Mouse (Mus musculus): ENCODE results near the gene a. TPM values are rescaled to one million over a fixed set of nuclear protein-coding genes. Genes with fewer than 3 reads are reported as not detected.

a gene
- total and polyA plus RNA-seq, 3 experiments, result 0.44 TPM; not detected in 2

GRCm38 (mm10) chr2:154807689-154808088 is 16.5 kb downstream of the a start:
- Histone ChIP-seq H3K9me3 (replicated peaks) (no peaks in the 10 kb centered on the region), H3K27me3 (ENCODE audit: insufficient read depth, low read length) (no peaks in the 10 kb centered on the region), H3K36me3 (replicated peaks) (peaks cover 30% of the 10 kb centered on the region), H3K4me1 (ENCODE audit: insufficient read depth, low read depth, low read length) (peaks cover 17% of the 10 kb centered on the region), H3K4me3 (ENCODE audit: low read depth, low read length) (no peak overlapping the region)
- DNase-seq (ENCODE audit: low spot score) (no peak), ATAC-seq (ENCODE audit: extremely low read depth, insufficient number of reproducible peaks, low FRiP score, poor library complexity, severe bottlenecking) (no peak)
- no peak for TF ChIP-seq GATA1 (IDR thresholded peaks at IDR 0.05; ENCODE audit: borderline replicate concordance, low read length)
- TF ChIP-seq CTCF (IDR thresholded peaks at IDR 0.05; ENCODE audit: low read depth, low read length), result no peak
- TF ChIP-seq TAL1 (conservative IDR thresholded peaks at IDR 0.05; ENCODE audit: low read depth, low read length), result no peak
- no peak for TF ChIP-seq GATA2 (IDR thresholded peaks at IDR 0.05; ENCODE audit: borderline replicate concordance, low read depth, low read length)
- no peak for TF ChIP-seq POLR2AphosphoS5 (IDR thresholded peaks at IDR 0.05; ENCODE audit: insufficient replicate concordance, low read depth, low read length)

- no peak for TF ChIP-seq GATA1 (IDR thresholded peaks at IDR 0.05; ENCODE audit: borderline replicate concordance, low read length)
- no peak for TF ChIP-seq CTCF (IDR thresholded peaks at IDR 0.05; ENCODE audit: low read depth, low read length)
- TF ChIP-seq POLR2AphosphoS5 (IDR thresholded peaks at IDR 0.05; ENCODE audit: insufficient replicate concordance, low read depth, low read length), result no peak
- no peak for TF ChIP-seq GATA2 (IDR thresholded peaks at IDR 0.05; ENCODE audit: borderline replicate concordance, low read depth, low read length)
- TF ChIP-seq TAL1 (conservative IDR thresholded peaks at IDR 0.05; ENCODE audit: low read depth, low read length), result no peak
- peaks cover 9% of the 10 kb centered on the region for H3K4me1 ChIP-seq (ENCODE audit: insufficient read depth, low read depth, low read length)
Observed at GRCm38 (mm10) chr2:154809107-154809762, 18.0 kb downstream of the a start.

GRCm38 (mm10) chr2:154810821-154811220 is 19.6 kb downstream of the a start:
- Histone ChIP-seq H3K4me1 (ENCODE audit: insufficient read depth, low read depth, low read length) (peaks cover 14% of the 10 kb centered on the region), H3K9me3 (replicated peaks) (no peaks in the 10 kb centered on the region), H3K36me3 (replicated peaks) (peaks cover 37% of the 10 kb centered on the region), H3K27me3 (ENCODE audit: insufficient read depth, low read length) (no peaks in the 10 kb centered on the region), H3K4me3 (ENCODE audit: low read depth, low read length) (no peak overlapping the region)
- TF ChIP-seq CTCF (IDR thresholded peaks at IDR 0.05; ENCODE audit: low read depth, low read length), result no peak
- no peak for TF ChIP-seq GATA2 (IDR thresholded peaks at IDR 0.05; ENCODE audit: borderline replicate concordance, low read depth, low read length)
- no peak for TF ChIP-seq GATA1 (IDR thresholded peaks at IDR 0.05; ENCODE audit: borderline replicate concordance, low read length)
- TF ChIP-seq TAL1 (conservative IDR thresholded peaks at IDR 0.05; ENCODE audit: low read depth, low read length), result no peak
- TF ChIP-seq POLR2AphosphoS5 (IDR thresholded peaks at IDR 0.05; ENCODE audit: insufficient replicate concordance, low read depth, low read length), result no peak
- no peak for ATAC-seq (ENCODE audit: extremely low read depth, insufficient number of reproducible peaks, low FRiP score, poor library complexity, severe bottlenecking)
- no peak for DNase-seq (ENCODE audit: low spot score)

More at GRCm38 (mm10) chr2:154809107-154809762, 18.0 kb downstream of the a start:
- Histone ChIP-seq H3K9me3 (replicated peaks) (no peaks in the 10 kb centered on the region), H3K4me3 (ENCODE audit: low read depth, low read length) (no peak overlapping the region), H3K36me3 (replicated peaks) (peaks cover 32% of the 10 kb centered on the region), H3K27me3 (ENCODE audit: insufficient read depth, low read length) (no peaks in the 10 kb centered on the region)
- DNase-seq (ENCODE audit: low spot score), result no peak
- ATAC-seq (ENCODE audit: extremely low read depth, insufficient number of reproducible peaks, low FRiP score, poor library complexity, severe bottlenecking), result no peak

- H3K27me3 ChIP-seq (ENCODE audit: insufficient read depth, low read length), result no peaks in the 10 kb centered on the region
- no peak for DNase-seq (ENCODE audit: low spot score)
- no peaks in the 10 kb centered on the region for H3K9me3 ChIP-seq (replicated peaks)
- TF ChIP-seq TAL1 (conservative IDR thresholded peaks at IDR 0.05; ENCODE audit: low read depth, low read length), result no peak
- no peak for TF ChIP-seq CTCF (IDR thresholded peaks at IDR 0.05; ENCODE audit: low read depth, low read length)
- no peak for TF ChIP-seq POLR2AphosphoS5 (IDR thresholded peaks at IDR 0.05; ENCODE audit: insufficient replicate concordance, low read depth, low read length)
- no peak for TF ChIP-seq GATA2 (IDR thresholded peaks at IDR 0.05; ENCODE audit: borderline replicate concordance, low read depth, low read length)
- TF ChIP-seq GATA1 (IDR thresholded peaks at IDR 0.05; ENCODE audit: borderline replicate concordance, low read length), result no peak
- peaks cover 23% of the 10 kb centered on the region for H3K4me1 ChIP-seq (ENCODE audit: insufficient read depth, low read depth, low read length)
- no peak overlapping the region for H3K4me3 ChIP-seq (ENCODE audit: low read depth, low read length)
- ATAC-seq (ENCODE audit: extremely low read depth, insufficient number of reproducible peaks, low FRiP score, poor library complexity, severe bottlenecking), result no peak
- peaks cover 36% of the 10 kb centered on the region for H3K36me3 ChIP-seq (replicated peaks)
Observed at GRCm38 (mm10) chr2:154813426-154813825, 22.2 kb downstream of the a start.

GRCm38 (mm10) chr2:154817089-154817488 is 25.9 kb downstream of the a start:
- no peak for TF ChIP-seq GATA1 (IDR thresholded peaks at IDR 0.05; ENCODE audit: borderline replicate concordance, low read length)
- TF ChIP-seq TAL1 (conservative IDR thresholded peaks at IDR 0.05; ENCODE audit: low read depth, low read length), result no peak
- TF ChIP-seq POLR2AphosphoS5 (IDR thresholded peaks at IDR 0.05; ENCODE audit: insufficient replicate concordance, low read depth, low read length), result no peak
- TF ChIP-seq GATA2 (IDR thresholded peaks at IDR 0.05; ENCODE audit: borderline replicate concordance, low read depth, low read length), result no peak
- H3K4me1 ChIP-seq (ENCODE audit: insufficient read depth, low read depth, low read length), result peaks cover 27% of the 10 kb centered on the region
- peaks cover 47% of the 10 kb centered on the region for H3K36me3 ChIP-seq (replicated peaks)
- ATAC-seq (ENCODE audit: extremely low read depth, insufficient number of reproducible peaks, low FRiP score, poor library complexity, severe bottlenecking) (no peak), DNase-seq (ENCODE audit: low spot score) (no peak)
- H3K9me3 ChIP-seq (replicated peaks), result no peaks in the 10 kb centered on the region
- no peak overlapping the region for H3K4me3 ChIP-seq (ENCODE audit: low read depth, low read length)
- no peaks in the 10 kb centered on the region for H3K27me3 ChIP-seq (ENCODE audit: insufficient read depth, low read length)

GRCm38 (mm10) chr2:154817788-154818187 is 26.6 kb downstream of the a start:
- ATAC-seq (ENCODE audit: extremely low read depth, insufficient number of reproducible peaks, low FRiP score, poor library complexity, severe bottlenecking) (no peak), DNase-seq (ENCODE audit: low spot score) (no peak)
- Histone ChIP-seq H3K27me3 (ENCODE audit: insufficient read depth, low read length) (no peaks in the 10 kb centered on the region), H3K4me1 (ENCODE audit: insufficient read depth, low read depth, low read length) (peaks cover 27% of the 10 kb centered on the region), H3K9me3 (replicated peaks) (no peaks in the 10 kb centered on the region), H3K4me3 (ENCODE audit: low read depth, low read length) (no peak overlapping the region), H3K36me3 (replicated peaks) (peaks cover 51% of the 10 kb centered on the region)
- TF ChIP-seq GATA1 (IDR thresholded peaks at IDR 0.05; ENCODE audit: borderline replicate concordance, low read length), result no peak
- TF ChIP-seq POLR2AphosphoS5 (IDR thresholded peaks at IDR 0.05; ENCODE audit: insufficient replicate concordance, low read depth, low read length), result no peak
- no peak for TF ChIP-seq GATA2 (IDR thresholded peaks at IDR 0.05; ENCODE audit: borderline replicate concordance, low read depth, low read length)
- TF ChIP-seq CTCF (IDR thresholded peaks at IDR 0.05; ENCODE audit: low read depth, low read length), result no peak
- no peak for TF ChIP-seq TAL1 (conservative IDR thresholded peaks at IDR 0.05; ENCODE audit: low read depth, low read length)

Data from G1E (cell line).